Mouse (Mus musculus) MN1 (cell line): ENCODE measurements around the gene Pira2.
"Not testable (repeated sequence)": the region's sequence is repeated elsewhere in the genome, so short reads cannot be mapped to it uniquely, and the experiment has no call there.

Source experiments
- DNase-seq: peaks from one replicate; pipeline ENCODE4 v3.0.0-alpha.2; 2016; ENCODE audit warnings: low spot score

Pira2 gene

DNA sequence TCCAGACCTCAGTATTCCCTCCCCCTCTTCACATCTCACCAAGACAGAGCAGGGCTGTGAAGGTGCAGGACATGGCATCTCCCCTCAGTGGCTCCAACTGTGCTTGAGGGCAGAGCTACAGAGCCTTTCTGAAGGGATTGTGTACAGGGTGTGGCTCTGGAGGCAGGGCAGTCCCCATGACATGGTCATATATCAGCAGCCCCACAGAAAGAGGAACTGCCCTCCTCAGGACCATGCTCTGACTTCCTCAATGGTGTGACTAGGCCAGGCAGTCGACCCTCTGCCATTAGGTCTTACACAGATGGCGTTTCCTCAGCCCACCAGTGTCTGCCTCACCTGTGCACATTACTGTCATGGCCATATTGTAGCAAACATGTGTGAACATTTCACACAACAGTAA lies at the start of gene Pira2:
TSS of gene Pira2 (minus strand) at position 101 of the 400 bp plus-strand sequence.
- DNase-seq = not testable (repeated sequence)

DNA sequence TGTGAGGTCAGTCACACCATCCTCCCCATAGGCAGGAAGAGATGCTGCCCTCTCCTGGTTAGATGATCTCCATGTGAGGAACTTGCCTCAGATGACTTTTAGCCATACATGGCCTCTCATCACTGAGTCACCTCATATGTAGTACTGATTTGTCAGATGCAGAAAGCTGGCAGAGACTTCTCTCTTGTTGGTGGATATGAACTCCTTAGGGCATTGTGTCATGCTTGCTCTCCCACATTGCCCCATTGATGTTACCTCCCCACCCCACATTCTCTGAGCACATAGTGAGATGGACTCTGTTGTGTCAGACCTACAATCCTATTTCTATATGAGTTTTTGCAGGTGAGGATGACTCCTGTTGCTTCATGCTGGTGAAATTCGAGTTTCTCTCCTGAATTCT lies 30.2 kb upstream of the Pira2 start:
- DNase-seq = not testable (repeated sequence)

DNA sequence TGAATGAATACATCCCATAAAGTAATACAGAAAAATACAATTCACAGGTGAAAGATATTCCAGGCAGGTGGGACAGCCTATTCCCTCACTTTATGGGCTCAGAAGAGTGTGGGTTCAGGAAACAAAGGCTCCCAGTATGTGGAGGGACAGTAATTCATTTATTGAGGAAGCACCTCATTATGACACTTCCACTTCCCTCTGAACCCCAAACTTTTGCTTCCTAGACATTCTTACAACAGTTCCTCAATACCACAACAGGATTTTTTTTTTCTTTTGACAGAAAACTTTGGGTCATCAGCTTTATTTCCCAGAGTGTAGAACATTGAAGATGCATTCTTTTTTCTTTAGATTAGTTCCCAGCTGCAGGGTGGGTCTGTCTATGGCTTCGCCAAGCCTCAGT lies 7.0 kb downstream of the Pira2 start:
- not testable (repeated sequence) for DNase-seq

DNA sequence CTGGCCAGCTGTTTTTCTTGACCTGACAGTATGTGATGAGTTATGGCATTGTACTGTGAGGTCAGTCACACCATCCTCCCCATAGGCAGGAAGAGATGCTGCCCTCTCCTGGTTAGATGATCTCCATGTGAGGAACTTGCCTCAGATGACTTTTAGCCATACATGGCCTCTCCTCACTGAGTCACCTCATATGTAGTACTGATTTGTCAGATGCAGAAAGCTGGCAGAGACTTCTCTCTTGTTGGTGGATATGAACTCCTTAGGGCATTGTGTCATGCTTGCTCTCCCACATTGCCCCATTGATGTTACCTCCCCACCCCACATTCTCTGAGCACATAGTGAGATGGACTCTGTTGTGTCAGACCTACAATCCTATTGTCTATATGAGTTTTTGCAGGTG lies 14.2 kb downstream of the Pira2 start:
- not testable (repeated sequence) for DNase-seq

DNA sequence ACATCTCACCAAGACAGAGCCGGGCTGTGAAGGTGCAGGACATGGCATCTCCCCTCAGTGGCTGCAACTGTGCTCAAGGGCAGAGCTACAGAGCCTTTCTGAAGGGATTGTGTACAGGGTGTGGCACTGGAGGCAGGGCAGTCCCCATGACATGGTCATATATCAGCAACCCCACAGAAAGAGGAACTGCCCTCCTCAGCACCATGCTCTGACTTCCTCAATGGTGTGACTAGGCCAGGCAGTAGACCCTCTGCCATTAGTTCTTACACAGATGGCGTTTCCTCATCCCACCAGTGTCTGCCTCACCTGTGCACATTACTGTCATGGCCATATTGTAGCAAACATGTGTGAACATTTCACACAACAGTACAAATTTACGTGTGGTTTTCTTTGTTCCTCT lies 19.3 kb downstream of the Pira2 start, which contains the start of gene Gm15448:
TSS of gene Gm15448 (minus strand) at position 89 of the 400 bp plus-strand sequence.
- not testable (repeated sequence) for DNase-seq

DNA sequence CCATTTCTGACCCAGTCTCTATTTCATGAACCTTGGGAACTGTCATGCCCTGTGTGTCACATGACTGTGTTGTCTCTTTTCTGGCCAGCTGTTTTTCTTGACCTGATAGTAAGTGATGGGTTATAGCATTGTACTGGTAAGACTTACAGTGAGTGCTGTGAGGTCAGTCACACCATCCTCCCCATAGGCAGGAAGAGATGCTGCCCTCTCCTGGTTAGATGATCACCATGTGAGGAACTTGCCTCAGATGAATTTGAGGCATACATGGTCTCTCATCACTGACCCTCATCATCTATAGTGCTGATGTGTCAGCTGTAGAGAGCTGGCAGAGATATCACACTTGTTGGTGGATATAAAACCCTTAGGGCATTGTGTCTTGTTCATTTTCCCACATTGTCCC lies 32.9 kb downstream of the Pira2 start:
- not testable (repeated sequence) for DNase-seq

DNA sequence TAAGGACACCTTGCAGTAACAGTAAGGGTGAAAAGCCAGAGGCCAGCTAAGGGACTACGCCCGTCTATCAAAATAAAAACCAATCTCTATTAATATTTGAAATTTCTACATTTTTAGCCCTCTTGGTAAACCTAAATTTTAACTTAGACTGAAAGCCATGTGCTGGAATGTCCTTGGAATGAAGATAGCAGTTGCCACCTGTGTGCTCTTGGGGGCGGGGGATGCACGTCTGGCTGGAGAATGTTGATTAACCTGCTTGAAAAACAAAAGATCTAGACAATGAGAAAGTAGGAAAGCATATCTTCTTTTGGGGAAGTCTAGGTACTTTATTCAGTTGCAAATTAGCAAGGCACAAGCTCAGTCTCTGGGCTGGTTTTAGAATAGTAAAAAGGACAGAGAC lies 41.9 kb downstream of the Pira2 start:
- DNase-seq = not testable (repeated sequence)

DNA sequence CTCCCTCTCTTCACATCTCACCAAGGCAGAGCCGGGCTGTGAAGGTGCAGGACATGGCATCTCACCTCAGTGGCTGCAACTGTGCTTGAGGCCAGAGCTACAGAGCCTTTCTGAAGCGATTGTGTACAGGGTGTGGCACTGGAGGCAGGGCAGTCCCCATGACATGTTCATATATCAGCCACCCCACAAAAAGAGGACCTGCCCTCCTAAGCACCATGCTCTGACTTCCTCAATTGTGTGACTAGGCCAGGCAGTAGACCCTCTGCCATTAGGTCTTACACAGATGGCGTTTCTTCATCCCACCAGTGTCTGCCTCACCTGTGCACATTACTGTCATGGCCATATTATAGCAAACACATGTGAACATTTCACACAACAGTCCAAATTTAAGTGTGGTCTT lies 44.9 kb downstream of the Pira2 start:
- not testable (repeated sequence) for DNase-seq

DNA sequence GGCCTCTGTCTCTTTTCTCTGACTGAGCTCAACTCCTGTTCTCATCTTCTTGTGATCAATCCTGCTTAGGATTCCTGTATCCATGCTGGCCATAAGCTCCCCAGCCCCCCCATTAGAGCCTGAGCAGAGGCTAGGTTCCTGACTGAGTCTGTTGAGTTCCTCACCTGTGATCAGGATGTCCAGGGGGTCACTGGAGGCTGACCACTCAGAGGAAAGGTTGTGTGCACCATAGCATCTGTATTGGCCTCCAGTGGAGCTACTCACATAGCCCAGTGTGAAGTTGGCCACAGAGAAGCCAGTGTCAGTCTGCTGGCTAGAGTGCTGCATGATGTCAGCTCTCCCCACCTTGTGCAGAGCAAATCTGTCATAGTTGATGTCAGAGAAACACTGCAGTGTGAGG lies 48.6 kb downstream of the Pira2 start:
- DNase-seq = not testable (repeated sequence)
